Mouse (Mus musculus) urinary bladder, postnatal 14 days (tissue): ENCODE data around the gene Ttc14.

Experiments
- DNase-seq: peaks from one replicate; pipeline ENCODE4 v3.0.0; 2021; ENCODE audit warnings: low spot score

Ttc14 gene

GRCm38 (mm10) chr3:33799617-33800512 lies at the start of gene Ttc14:
TSS of gene Ttc14 (plus strand) at chr3:33799832.
- DNase-seq, result peak; percentile 99

DNA sequence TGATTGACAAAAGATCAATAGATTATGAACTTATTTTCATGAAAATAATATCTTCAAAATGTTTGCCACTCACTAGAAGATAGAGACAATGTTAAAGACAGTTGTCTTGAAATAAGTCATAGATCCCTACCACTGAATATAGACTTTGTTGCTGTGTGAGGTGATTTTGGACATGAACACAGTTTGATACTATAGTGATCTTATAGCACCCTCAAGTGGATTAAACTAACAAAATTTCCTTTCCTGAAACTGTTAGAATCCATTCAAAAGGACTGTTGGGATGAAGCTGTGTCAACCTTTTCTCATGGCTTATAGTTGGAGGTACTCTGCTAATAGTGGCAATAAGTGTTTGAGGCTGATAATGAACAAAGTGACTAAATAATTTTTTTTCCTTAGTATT lies 8.7 kb upstream of the Ttc14 start:
- no peak for DNase-seq

DNA sequence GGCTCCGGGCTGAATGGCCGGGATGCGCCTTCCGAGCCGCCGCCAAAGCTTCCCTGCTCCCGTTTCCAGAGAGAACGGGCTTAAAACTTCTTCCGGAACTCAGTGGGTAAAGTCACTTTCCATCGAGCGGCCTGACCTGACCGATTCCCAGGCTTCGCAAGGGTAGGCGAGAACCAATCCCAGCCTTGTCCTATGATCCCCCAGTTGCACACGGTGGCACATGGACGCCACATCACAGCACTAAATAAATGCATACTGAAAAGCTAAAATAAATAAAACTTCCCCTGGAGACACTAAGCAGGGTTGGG lies 835 bp downstream of the Ttc14 start:
- no peak for DNase-seq

- no peak for DNase-seq
Observed at GRCm38 (mm10) chr3:33807151-33807550, 7.5 kb downstream of the Ttc14 start.

DNA sequence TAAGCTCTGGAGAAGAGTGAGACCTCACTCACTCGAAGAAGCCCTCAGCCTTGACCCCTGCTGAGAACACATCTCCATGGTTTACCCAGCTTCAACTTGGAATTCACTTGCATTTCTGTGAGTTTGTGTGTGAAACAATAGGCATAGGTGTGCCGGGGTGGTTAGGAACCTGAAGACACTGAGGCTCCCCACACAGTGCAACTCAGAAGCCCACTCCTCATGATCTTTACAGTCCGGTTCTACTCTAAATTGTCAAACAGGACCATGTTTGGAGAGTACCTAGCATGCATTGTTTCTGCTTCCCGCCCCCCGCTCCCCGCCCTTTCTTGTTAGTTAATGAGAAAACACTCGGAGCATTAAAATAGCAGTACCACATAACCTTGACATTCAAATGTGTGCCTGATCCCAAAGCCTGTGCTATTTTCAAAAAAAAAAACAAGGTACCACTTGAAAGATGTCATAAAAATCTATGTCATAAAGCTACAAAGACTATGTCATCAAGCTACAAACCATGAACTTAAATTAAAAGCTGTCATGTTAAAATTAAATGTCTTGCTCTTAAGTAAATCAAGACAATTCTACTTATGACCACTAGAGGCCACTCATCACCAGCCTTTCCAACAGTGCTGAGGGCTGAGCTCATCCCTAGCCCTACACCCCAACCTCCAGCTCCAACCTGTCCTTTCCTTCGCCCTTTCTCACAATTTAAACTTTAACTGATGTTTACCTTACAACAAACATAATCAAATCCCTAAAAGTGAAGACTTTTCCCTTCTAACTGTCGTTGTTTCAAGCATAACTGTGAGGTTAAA lies 24.7 kb downstream of the Ttc14 start:
- peak; percentile 16 for DNase-seq

- DNase-seq, result no peak
Observed at GRCm38 (mm10) chr3:33832351-33832750, 32.7 kb downstream of the Ttc14 start.

DNA sequence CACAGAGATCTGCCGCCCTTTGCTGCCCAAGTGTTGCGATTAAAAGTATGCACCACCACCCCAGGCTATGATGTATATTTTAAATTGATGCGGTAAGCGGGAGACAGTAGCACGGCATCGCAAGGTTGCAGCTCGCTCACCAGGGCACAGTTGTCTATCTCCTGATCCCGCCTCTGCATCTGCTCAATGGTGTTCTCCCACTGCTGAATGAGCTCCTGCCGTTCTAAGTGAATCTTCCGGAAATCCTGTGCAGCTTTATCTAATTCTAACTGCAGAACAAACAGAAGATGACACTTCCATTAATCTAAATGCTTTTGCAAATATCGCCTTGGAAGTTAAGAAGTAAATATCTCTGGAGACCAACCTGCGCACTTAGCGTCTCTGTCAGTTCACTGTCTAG lies 36.9 kb downstream of the Ttc14 start:
- DNase-seq, result no peak

DNA sequence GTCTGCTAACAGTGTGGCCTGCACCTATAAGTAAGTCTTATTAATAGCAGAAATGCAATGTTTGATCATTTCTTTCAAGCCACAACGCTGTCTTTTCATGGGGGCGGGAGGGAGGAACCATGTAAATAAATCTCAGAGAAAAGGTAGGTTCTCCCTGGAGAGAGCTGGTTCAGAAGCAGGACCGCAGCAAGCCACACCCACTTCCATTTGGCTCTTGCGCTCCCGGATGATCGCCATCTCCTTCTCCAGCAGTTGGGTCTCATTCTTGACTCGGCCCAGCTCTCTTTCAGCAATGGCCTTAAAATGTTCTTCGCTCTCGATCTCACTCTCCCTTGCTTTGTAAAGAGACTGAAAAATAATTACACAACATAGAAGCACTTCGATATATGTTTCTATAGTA lies 39.2 kb downstream of the Ttc14 start:
- no peak for DNase-seq

DNA sequence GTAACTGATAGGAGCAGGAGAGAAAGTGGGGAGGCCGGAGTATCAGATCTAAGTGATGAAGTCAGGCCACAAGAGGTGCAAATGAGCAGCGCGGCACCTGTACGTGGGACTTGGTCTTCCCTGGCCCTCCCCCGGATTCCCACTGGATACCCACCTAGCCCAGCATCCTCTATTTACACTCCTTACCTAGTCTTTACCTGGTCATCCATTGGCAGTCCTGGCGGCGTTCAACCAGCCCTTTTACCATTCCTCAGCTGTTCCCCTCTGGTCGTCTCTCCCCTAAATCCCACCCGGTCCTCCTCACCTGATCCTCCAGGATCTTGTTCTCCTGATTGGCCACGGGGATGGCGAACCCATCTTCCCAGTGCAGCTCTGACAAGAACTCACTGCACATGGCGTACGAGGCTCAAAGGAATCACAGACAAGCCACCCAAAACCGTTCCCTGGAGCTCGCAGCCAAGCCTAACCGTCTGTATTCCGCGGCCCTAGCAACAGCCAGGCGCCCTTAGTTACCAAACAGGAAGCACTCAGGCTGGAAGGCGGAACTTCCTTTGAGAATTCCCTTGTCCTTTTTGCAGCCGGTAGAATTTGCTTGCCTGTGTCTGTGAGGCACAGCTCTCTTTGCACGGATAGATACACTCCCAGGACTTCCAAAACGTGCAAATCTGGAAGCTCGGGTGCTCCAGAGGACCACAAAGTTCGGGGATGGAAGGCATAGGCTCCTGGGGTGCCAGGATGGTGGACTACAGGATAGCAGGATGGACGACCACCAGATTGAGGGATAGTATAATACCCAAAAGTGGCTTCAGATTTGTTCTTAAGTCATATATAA lies 44.4 kb downstream of the Ttc14 start, which contains the start of gene Ccdc39:
Gene Ccdc39, minus strand, starts transcription at position 510 of the 832 bp plus-strand sequence.
- peak; percentile 72 for DNase-seq

DNA sequence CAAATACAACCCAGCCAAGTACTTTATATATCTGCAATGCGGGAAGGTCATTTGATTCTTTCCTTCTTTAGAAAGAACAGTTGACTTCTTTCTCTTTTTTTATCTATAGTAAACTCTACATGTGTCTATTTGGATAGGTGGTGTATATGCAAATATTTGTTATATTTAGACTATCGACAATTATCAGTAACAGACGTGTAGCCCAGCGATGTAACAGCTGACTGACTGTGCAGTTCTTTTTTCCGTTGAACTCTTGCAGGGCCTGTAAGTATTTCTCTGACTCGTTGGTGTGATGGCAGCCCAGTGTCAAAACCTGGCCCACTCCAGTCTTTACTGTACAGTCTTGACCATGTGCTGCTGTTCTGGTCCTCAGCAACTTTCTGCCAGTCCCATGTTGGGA lies 47.0 kb downstream of the Ttc14 start:
- no peak for DNase-seq

DNA sequence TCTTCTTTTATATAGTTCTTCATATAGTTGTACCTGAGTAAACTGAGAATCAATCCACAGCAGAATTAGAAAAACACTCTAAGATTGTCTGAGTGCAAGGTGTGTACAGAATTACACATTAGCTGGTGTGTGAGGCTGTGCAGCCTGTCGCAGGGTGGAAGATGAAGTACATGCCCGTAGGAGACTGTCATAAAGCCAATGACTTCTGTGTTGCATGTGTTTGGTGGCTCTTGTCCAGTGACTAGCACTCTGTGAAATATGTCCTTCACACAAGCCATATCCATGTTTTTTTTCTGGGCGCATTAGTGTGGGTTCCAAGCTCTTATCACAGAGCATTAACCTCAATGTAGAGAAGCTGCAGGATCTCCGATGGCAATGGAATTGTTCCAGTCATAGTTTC lies 51.2 kb downstream of the Ttc14 start:
- no peak for DNase-seq

- DNase-seq, result no peak
Observed at GRCm38 (mm10) chr3:33853062-33853461, 53.4 kb downstream of the Ttc14 start.

DNA sequence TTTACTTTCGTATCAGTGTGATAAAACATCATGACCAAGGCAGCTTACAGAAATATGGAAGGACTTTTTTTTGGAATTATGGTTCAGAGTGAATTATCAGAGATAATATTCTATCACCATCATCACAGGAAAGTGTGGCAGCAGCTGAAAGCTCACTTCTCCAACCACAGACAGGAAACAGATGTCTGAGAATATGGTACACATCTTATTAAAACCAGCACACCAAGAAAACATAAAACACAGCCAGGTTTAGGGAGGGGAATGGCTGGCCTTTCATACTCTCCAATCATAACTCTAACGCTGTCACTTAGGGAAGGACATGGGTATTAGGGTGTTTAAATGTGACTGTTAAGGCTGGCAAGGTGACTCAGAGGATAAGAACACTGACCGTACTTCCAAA lies 59.3 kb downstream of the Ttc14 start:
- DNase-seq, result no peak

- no peak for DNase-seq
Observed at GRCm38 (mm10) chr3:33864000-33864540, 64.4 kb downstream of the Ttc14 start.
